Mouse (Mus musculus) testis, adult 2 months (tissue): ENCODE measurements at regions not wholly inside any gene's neighbourhood (a gene's known extent, or its start where the extent isn't known, plus 50 kb on each side); places are given as distances from the start of the nearest gene placed in this dataset.

Experiments used
- CTCF ChIP-seq: fragments of 200-500 bp; IDR thresholded peaks from 2 replicates; pipeline ENCODE4 v1.5.1; 2012; ENCODE audit warnings: low read depth, mild to moderate bottlenecking, inconsistent platforms, low read length, moderate library complexity; ENCODE audit not compliant: control insufficient read depth, insufficient read depth, insufficient replicate concordance
- POLR2A ChIP-seq: fragments of 200-500 bp; IDR thresholded peaks from 2 replicates; pipeline ENCODE4 v1.6.1; 2012; ENCODE audit warnings: low read depth, mild to moderate bottlenecking, inconsistent platforms, low read length, moderate library complexity; ENCODE audit not compliant: control insufficient read depth

DNA sequence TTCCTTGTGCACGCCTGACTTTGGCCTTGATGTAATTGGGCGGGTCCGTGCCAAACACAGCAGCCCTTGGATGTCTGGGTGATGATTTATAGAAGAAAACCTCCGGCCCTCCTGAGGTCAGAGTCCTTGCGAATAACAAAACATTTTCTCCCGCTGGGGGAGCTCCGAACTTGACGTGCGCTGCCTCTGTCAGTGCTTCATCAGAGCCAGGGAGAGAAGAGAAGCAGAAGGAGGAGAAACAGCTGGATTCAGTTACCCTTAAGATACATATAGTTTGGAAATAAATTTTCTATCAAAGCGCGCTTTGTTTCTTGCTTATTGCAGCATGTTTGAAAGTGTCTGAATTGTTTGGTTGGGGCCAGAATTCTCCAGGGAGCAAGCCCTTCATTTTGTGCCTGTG lies 225.2 kb upstream of the Myocd start:
- TF ChIP-seq POLR2A, result no peak
- TF ChIP-seq CTCF, result no peak
